Mouse (Mus musculus): ENCODE measurements around the gene Zbtb38. TPM values are rescaled to one million over a fixed set of nuclear protein-coding genes. Genes with fewer than 3 reads are reported as not detected.

The Zbtb38 gene
- 9.2 and 9.4 TPM in 2 replicates for polyA plus RNA-seq (2014; fragmentation: Nextera tagmentation; extraction: Ambion mirVana)

DNA sequence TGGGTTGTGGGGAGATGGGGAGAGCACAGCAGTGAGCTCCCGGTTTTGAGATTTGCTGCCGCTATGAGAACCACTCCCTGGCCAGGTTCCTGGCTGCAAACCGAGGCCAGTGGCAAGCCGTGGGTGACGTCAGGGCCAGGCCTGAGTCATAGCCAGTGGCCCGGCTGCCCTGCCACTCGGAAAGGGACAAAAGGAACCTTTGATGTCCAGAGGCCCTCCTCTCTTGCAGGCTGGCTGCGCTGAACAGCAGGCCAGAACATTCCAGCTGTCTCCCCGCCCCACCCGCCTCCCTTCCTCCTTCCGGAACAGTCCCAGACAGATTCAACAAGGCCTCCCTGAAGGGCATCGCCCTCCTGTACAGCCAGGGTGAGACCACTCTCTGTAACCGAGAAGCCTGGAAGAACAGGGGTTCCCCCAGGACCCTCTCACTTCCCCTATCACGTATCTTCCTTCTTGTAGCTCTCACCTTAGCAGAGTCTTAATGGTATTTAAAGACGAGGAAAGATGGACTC lies at the start of gene Zbtb38:
TSS of gene Zbtb38 (minus strand) at position 229 of the 512 bp plus-strand sequence.
- Histone ChIP-seq H3K4me1 (ENCODE audit: control insufficient read depth, insufficient read depth, low read length) (0 out of 2 replicates have a peak, but pooled peaks cover 2% of the 10 kb centered on the region), H3K4me3 (ENCODE audit: low read depth, low read length) (no peak within 1 kb of the TSS), H3K27me3 (ENCODE audit: control insufficient read depth, insufficient read depth, low read length) (no peaks in the 10 kb centered on the region), H3K4me2 (ENCODE audit: low read depth, severe bottlenecking) (no peak within 1 kb of the TSS), H3K9me3 (ENCODE audit: control insufficient read depth, low read length) (no peaks in the 10 kb centered on the region), H3K9ac (ENCODE audit: low read length) (peak within 1 kb of the TSS; percentile 22; the same call in 1 of the 2 replicates), H3K36me3 (ENCODE audit: control insufficient read depth, insufficient read depth, low read length) (no peaks in the 10 kb centered on the region), H3K27ac (replicated peaks; ENCODE audit: low read depth, low read length) (no peak within 1 kb of the TSS)
- ATAC-seq (ENCODE audit: insufficient number of reproducible peaks, low FRiP score, low TSS enrichment, low read depth) (0 out of 2 replicates have a peak, but pooled peaks have one; percentile 62), DNase-seq (ENCODE audit: low spot score) (no peak)
- 60% methylated on average over 15 of the region's 15 CpGs for WGBS

- ATAC-seq (ENCODE audit: insufficient number of reproducible peaks, low FRiP score, low TSS enrichment, low read depth) (no peak), DNase-seq (ENCODE audit: low spot score) (peak; percentile 33)
- no peak overlapping the region for H3K4me3 ChIP-seq (ENCODE audit: low read depth, low read length)
- no peaks in the 10 kb centered on the region for H3K27me3 ChIP-seq (ENCODE audit: control insufficient read depth, insufficient read depth, low read length)
- no peaks in the 10 kb centered on the region for H3K9me3 ChIP-seq (ENCODE audit: control insufficient read depth, low read length)
- WGBS: 35% methylated on average over 5 of the region's 5 CpGs
- no peak overlapping the region for H3K27ac ChIP-seq (replicated peaks; ENCODE audit: low read depth, low read length)
- no peak overlapping the region for H3K9ac ChIP-seq (ENCODE audit: low read length)
- H3K36me3 ChIP-seq (ENCODE audit: control insufficient read depth, insufficient read depth, low read length): no peaks in the 10 kb centered on the region
- no peaks in the 10 kb centered on the region for H3K4me1 ChIP-seq (ENCODE audit: control insufficient read depth, insufficient read depth, low read length)
- no peak overlapping the region for H3K4me2 ChIP-seq (ENCODE audit: low read depth, severe bottlenecking)
Observed at GRCm38 (mm10) chr9:96800131-96800825, 47.6 kb upstream of the Zbtb38 start.

DNA sequence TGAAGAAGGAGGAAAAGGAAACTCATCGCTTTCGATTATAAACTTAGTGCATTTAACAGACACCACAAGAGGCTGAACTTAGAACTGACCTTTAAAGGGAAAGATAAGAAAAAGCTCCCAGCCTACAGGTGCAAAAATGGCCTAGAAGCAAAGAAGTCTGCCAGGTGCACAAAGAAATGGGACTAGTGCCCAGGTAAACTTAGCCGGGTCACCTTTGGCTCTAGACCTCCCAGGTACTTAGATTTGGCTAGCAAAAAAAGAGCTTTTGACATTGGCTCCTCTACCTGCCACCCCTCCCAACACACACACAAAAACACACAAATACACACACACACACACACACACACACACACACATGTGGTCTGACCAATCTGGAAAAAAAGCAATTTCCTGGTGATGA lies 44.7 kb upstream of the Zbtb38 start:
- WGBS: 94% methylated on average over 3 of the region's 3 CpGs
- no peaks in the 10 kb centered on the region for H3K4me1 ChIP-seq (ENCODE audit: control insufficient read depth, insufficient read depth, low read length)

GRCm38 (mm10) chr9:96795399-96795928 lies 42.8 kb upstream of the Zbtb38 start:
- Histone ChIP-seq H3K4me1 (ENCODE audit: control insufficient read depth, insufficient read depth, low read length) (no peaks in the 10 kb centered on the region), H3K27ac (replicated peaks; ENCODE audit: low read depth, low read length) (no peak overlapping the region), H3K9ac (ENCODE audit: low read length) (peak overlapping the region; percentile 31; the same call in 1 of the 2 replicates), H3K27me3 (ENCODE audit: control insufficient read depth, insufficient read depth, low read length) (no peaks in the 10 kb centered on the region), H3K36me3 (ENCODE audit: control insufficient read depth, insufficient read depth, low read length) (no peaks in the 10 kb centered on the region), H3K9me3 (ENCODE audit: control insufficient read depth, low read length) (no peaks in the 10 kb centered on the region), H3K4me3 (ENCODE audit: low read depth, low read length) (peak overlapping the region; percentile 22), H3K4me2 (ENCODE audit: low read depth, severe bottlenecking) (peak overlapping the region; percentile 41)
- ATAC-seq (ENCODE audit: insufficient number of reproducible peaks, low FRiP score, low TSS enrichment, low read depth): peak; percentile 65
- 10% methylated on average over 10 of the region's 10 CpGs for WGBS
- peak; percentile 60 for DNase-seq (ENCODE audit: low spot score)

More for the DNA sequence above, 44.7 kb upstream of the Zbtb38 start:
- Histone ChIP-seq H3K36me3 (ENCODE audit: control insufficient read depth, insufficient read depth, low read length) (no peaks in the 10 kb centered on the region), H3K27me3 (ENCODE audit: control insufficient read depth, insufficient read depth, low read length) (no peaks in the 10 kb centered on the region), H3K9me3 (ENCODE audit: control insufficient read depth, low read length) (no peaks in the 10 kb centered on the region), H3K27ac (replicated peaks; ENCODE audit: low read depth, low read length) (no peak overlapping the region), H3K4me3 (ENCODE audit: low read depth, low read length) (no peak overlapping the region), H3K9ac (ENCODE audit: low read length) (no peak overlapping the region), H3K4me2 (ENCODE audit: low read depth, severe bottlenecking) (no peak overlapping the region)
- no peak for DNase-seq (ENCODE audit: low spot score)
- ATAC-seq (ENCODE audit: insufficient number of reproducible peaks, low FRiP score, low TSS enrichment, low read depth): no peak

DNA sequence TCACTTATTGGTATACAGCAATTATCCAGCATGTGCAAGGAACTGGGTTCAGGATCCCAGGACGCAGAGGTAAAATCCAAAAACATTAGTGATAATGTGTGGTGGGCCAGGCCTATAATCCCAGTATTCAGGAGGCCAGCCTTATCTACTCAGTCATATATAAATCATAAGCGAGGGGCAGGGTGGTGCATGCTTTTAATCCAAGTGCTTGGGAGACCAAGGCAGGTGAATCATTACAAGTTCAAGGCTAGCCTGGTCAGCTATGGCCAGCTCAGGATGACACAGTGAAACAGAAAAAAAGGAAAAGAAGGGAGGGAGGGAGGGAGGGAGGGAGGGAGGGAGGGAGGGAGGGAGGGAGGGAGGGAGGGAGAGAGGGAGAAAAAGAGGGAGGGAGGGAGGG lies 42.0 kb upstream of the Zbtb38 start:
- no peak overlapping the region for H3K27ac ChIP-seq (replicated peaks; ENCODE audit: low read depth, low read length)
- no peaks in the 10 kb centered on the region for H3K4me1 ChIP-seq (ENCODE audit: control insufficient read depth, insufficient read depth, low read length)
- no peak overlapping the region for H3K4me3 ChIP-seq (ENCODE audit: low read depth, low read length)
- H3K9ac ChIP-seq (ENCODE audit: low read length): no peak overlapping the region
- H3K27me3 ChIP-seq (ENCODE audit: control insufficient read depth, insufficient read depth, low read length): no peaks in the 10 kb centered on the region
- no peaks in the 10 kb centered on the region for H3K9me3 ChIP-seq (ENCODE audit: control insufficient read depth, low read length)
- DNase-seq (ENCODE audit: low spot score) (no peak), ATAC-seq (ENCODE audit: insufficient number of reproducible peaks, low FRiP score, low TSS enrichment, low read depth) (no peak)
- H3K4me2 ChIP-seq (ENCODE audit: low read depth, severe bottlenecking): no peak overlapping the region
- WGBS: 89% methylated on average over 2 of the region's 2 CpGs
- no peaks in the 10 kb centered on the region for H3K36me3 ChIP-seq (ENCODE audit: control insufficient read depth, insufficient read depth, low read length)

DNA sequence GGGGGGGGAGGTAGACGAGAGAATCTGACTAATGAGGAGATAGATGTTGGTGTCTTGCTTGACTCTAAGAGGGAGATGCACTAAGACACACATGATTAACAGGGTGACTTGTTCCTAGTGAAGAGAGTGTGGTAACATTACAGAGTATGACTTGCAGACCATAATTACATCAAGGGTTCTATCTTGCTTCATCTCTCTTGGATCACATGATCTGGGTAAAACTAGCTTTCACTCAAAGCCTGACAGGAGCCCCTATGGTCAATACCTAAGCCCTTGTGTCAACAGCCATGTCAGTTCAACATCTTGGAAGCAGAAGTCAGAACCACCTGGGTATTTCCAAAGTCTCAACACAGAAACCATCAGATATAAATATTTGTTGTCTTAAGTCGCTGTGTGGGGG lies 39.9 kb upstream of the Zbtb38 start:
- Histone ChIP-seq H3K27me3 (ENCODE audit: control insufficient read depth, insufficient read depth, low read length) (no peaks in the 10 kb centered on the region), H3K36me3 (ENCODE audit: control insufficient read depth, insufficient read depth, low read length) (no peaks in the 10 kb centered on the region), H3K27ac (replicated peaks; ENCODE audit: low read depth, low read length) (no peak overlapping the region), H3K4me1 (ENCODE audit: control insufficient read depth, insufficient read depth, low read length) (no peaks in the 10 kb centered on the region), H3K4me2 (ENCODE audit: low read depth, severe bottlenecking) (no peak overlapping the region), H3K4me3 (ENCODE audit: low read depth, low read length) (no peak overlapping the region), H3K9me3 (ENCODE audit: control insufficient read depth, low read length) (no peaks in the 10 kb centered on the region), H3K9ac (ENCODE audit: low read length) (no peak overlapping the region)
- WGBS: 71% methylated on average over 2 of the region's 2 CpGs
- no peak for ATAC-seq (ENCODE audit: insufficient number of reproducible peaks, low FRiP score, low TSS enrichment, low read depth)
- no peak for DNase-seq (ENCODE audit: low spot score)

GRCm38 (mm10) chr9:96790389-96791007 lies 37.9 kb upstream of the Zbtb38 start:
- no peaks in the 10 kb centered on the region for H3K27me3 ChIP-seq (ENCODE audit: control insufficient read depth, insufficient read depth, low read length)
- WGBS: 49% methylated on average over 4 of the region's 4 CpGs
- H3K9ac ChIP-seq (ENCODE audit: low read length): no peak overlapping the region
- DNase-seq (ENCODE audit: low spot score): no peak
- no peaks in the 10 kb centered on the region for H3K36me3 ChIP-seq (ENCODE audit: control insufficient read depth, insufficient read depth, low read length)
- H3K4me1 ChIP-seq (ENCODE audit: control insufficient read depth, insufficient read depth, low read length): 0 out of 2 replicates have a peak, but pooled peaks cover 3% of the 10 kb centered on the region
- H3K4me2 ChIP-seq (ENCODE audit: low read depth, severe bottlenecking): no peak overlapping the region
- H3K4me3 ChIP-seq (ENCODE audit: low read depth, low read length): no peak overlapping the region
- no peaks in the 10 kb centered on the region for H3K9me3 ChIP-seq (ENCODE audit: control insufficient read depth, low read length)
- ATAC-seq (ENCODE audit: insufficient number of reproducible peaks, low FRiP score, low TSS enrichment, low read depth): no peak
- no peak overlapping the region for H3K27ac ChIP-seq (replicated peaks; ENCODE audit: low read depth, low read length)

GRCm38 (mm10) chr9:96789906-96790305 lies 37.3 kb upstream of the Zbtb38 start:
- no peak for ATAC-seq (ENCODE audit: insufficient number of reproducible peaks, low FRiP score, low TSS enrichment, low read depth)
- H3K9me3 ChIP-seq (ENCODE audit: control insufficient read depth, low read length): no peaks in the 10 kb centered on the region

More at GRCm38 (mm10) chr9:96789906-96790305, 37.3 kb upstream of the Zbtb38 start:
- DNase-seq (ENCODE audit: low spot score): no peak
- Histone ChIP-seq H3K27me3 (ENCODE audit: control insufficient read depth, insufficient read depth, low read length) (no peaks in the 10 kb centered on the region), H3K36me3 (ENCODE audit: control insufficient read depth, insufficient read depth, low read length) (no peaks in the 10 kb centered on the region), H3K9ac (ENCODE audit: low read length) (no peak overlapping the region), H3K27ac (replicated peaks; ENCODE audit: low read depth, low read length) (no peak overlapping the region), H3K4me3 (ENCODE audit: low read depth, low read length) (no peak overlapping the region), H3K4me1 (ENCODE audit: control insufficient read depth, insufficient read depth, low read length) (0 out of 2 replicates have a peak, but pooled peaks cover 3% of the 10 kb centered on the region), H3K4me2 (ENCODE audit: low read depth, severe bottlenecking) (no peak overlapping the region)
- WGBS: 89% methylated on average over 3 of the region's 3 CpGs

All from limb, embryonic 11.5 days (tissue).